Comparison of ENCODE assay signal across 11 mouse cellular contexts in the genomic region with DNA sequence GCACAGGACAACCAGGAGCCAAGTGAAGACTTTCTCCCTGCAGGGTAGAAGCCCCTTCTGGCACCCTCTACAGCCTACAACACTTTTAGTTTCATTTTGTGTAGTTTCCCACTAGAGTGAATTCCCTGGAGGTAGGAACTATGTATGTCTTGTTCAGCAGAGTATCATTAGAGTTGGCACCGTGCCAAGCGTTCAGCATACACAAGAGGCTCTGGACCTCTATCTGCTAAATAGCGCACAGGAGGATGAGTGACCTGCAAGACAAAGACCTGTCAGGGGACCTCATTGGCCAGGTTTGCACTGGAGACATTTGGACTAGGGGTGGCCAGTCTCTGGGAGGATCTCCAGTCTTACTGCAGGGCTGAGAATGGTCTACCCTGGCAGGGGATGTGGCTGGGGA. TPM values are rescaled to one million over a fixed set of nuclear protein-coding genes. Genes with fewer than 3 reads are reported as not detected.
DNase-seq lines count a peak whose midpoint lies in the region; ATAC-seq and TF ChIP-seq lines count a peak whose summit lies in the region.
"Had no signal": no experiment of that assay in that cellular context is flagged by ENCODE, and none has a peak within 500 bp of the region (broad histone marks: within the 10 kb centered on the region; RNA-seq: fewer than 3 reads in every experiment).

No protein-coding gene starts in this region.

- H3K79me2 ChIP-seq in CH12.LX (replicated peaks; ENCODE audit: control insufficient read depth, extremely low read depth, insufficient read depth, poor library complexity, severe bottlenecking), result no peaks in the 10 kb centered on the region

- H3K9ac ChIP-seq in forebrain, embryonic 11.5 days (ENCODE audit: low read length), result no peak overlapping the region
- H3K9ac ChIP-seq in forebrain, embryonic 16.5 days (replicated peaks; ENCODE audit: low read depth, low read length), result no peak overlapping the region
- H3K9ac ChIP-seq in liver, embryonic 11.5 days (ENCODE audit: low read depth, low read length), result no peak overlapping the region
- H3K9ac ChIP-seq in CH12.LX (ENCODE audit: insufficient read depth, low read depth), result no peak overlapping the region
- no peak overlapping the region for H3K9ac ChIP-seq in liver, embryonic 14.5 days (replicated peaks)
- H3K9ac ChIP-seq: forebrain, embryonic 13.5 days had no signal

- no peaks in the 10 kb centered on the region for H3K9me3 ChIP-seq in forebrain, embryonic 11.5 days (ENCODE audit: control insufficient read depth, low read length)
- H3K9me3 ChIP-seq in forebrain, embryonic 16.5 days (ENCODE audit: control insufficient read depth, low read length), result no peaks in the 10 kb centered on the region
- H3K9me3 ChIP-seq in liver, embryonic 11.5 days (ENCODE audit: control insufficient read depth, low read length), result no peaks in the 10 kb centered on the region
- no peaks in the 10 kb centered on the region for H3K9me3 ChIP-seq in CH12.LX (replicated peaks; ENCODE audit: low read length)
- H3K9me3 ChIP-seq in liver, embryonic 14.5 days (ENCODE audit: control insufficient read depth, low read length), result no peaks in the 10 kb centered on the region
- H3K9me3 ChIP-seq: forebrain, embryonic 13.5 days had no signal

- H3K4me1 ChIP-seq in forebrain, embryonic 11.5 days (replicated peaks; ENCODE audit: control insufficient read depth, insufficient read depth, low read length), result peaks cover 3% of the 10 kb centered on the region; the same call in 1 of the 2 replicates
- H3K4me1 ChIP-seq in forebrain, embryonic 16.5 days (replicated peaks; ENCODE audit: control insufficient read depth, insufficient read depth, low read length), result 0 out of 2 replicates have a peak, but pooled peaks cover 2% of the 10 kb centered on the region
- peaks cover 25% of the 10 kb centered on the region for H3K4me1 ChIP-seq in liver, embryonic 11.5 days (replicated peaks; ENCODE audit: control insufficient read depth, insufficient read depth, low read length)
- H3K4me1 ChIP-seq in CH12.LX (ENCODE audit: control insufficient read depth in 1 of 2, insufficient read depth in 2 of 2), result peaks cover 19 to 33% of the 10 kb centered on the region in 2 experiments
- H3K4me1 ChIP-seq in liver, embryonic 14.5 days (replicated peaks; ENCODE audit: control insufficient read depth in 2 of 2, insufficient read depth in 2 of 2, low read length in 1 of 2), result peaks cover 4 to 19% of the 10 kb centered on the region in 2 experiments

- TF ChIP-seq EP300 in CH12.LX (IDR thresholded peaks at IDR 0.05; ENCODE audit: low read length), result no peak
- TF ChIP-seq EP300 in liver, embryonic 14.5 days (IDR thresholded peaks at IDR 0.05; ENCODE audit: low read depth), result no peak

- in situ Hi-C loops in CH12.LX (cut with MboI; ENCODE audit: low pct_ligation_motif_present, low pct_unique_long_range_greater_than_20kb, low sequenced_read_pairs), result no loop called here

- no peaks in the 10 kb centered on the region for H3K27me3 ChIP-seq in forebrain, embryonic 11.5 days (ENCODE audit: control insufficient read depth, insufficient read depth, low read length)
- no peaks in the 10 kb centered on the region for H3K27me3 ChIP-seq in forebrain, embryonic 16.5 days (replicated peaks; ENCODE audit: control insufficient read depth, insufficient read depth, low read length)
- no peaks in the 10 kb centered on the region for H3K27me3 ChIP-seq in liver, embryonic 11.5 days (replicated peaks; ENCODE audit: control insufficient read depth, insufficient read depth, low read length)
- no peaks in the 10 kb centered on the region for H3K27me3 ChIP-seq in CH12.LX (replicated peaks)
- no peaks in the 10 kb centered on the region for H3K27me3 ChIP-seq in liver, embryonic 14.5 days (ENCODE audit: control insufficient read depth, insufficient read depth, low read length)
- H3K27me3 ChIP-seq: forebrain, embryonic 13.5 days had no signal

- no peaks in the 10 kb centered on the region; the same call in 1 of the 2 replicates for H3K36me3 ChIP-seq in forebrain, embryonic 11.5 days (ENCODE audit: control insufficient read depth, insufficient read depth, low read length)
- H3K36me3 ChIP-seq in forebrain, embryonic 16.5 days (ENCODE audit: control insufficient read depth, insufficient read depth), result no peaks in the 10 kb centered on the region
- peaks cover 13% of the 10 kb centered on the region for H3K36me3 ChIP-seq in liver, embryonic 11.5 days (ENCODE audit: control insufficient read depth, insufficient read depth, low read length)
- peaks cover 24 to 39% of the 10 kb centered on the region in 2 experiments for H3K36me3 ChIP-seq in CH12.LX (replicated peaks in 1 of 2; ENCODE audit: control insufficient read depth in 1 of 2, insufficient read depth in 1 of 2, low read length in 1 of 2)
- peaks cover 17% of the 10 kb centered on the region for H3K36me3 ChIP-seq in liver, embryonic 14.5 days (replicated peaks; ENCODE audit: control insufficient read depth, insufficient read depth, low read depth)

- TF ChIP-seq POLR2A in CH12.LX (IDR thresholded peaks at IDR 0.05; ENCODE audit: low read depth, low read length), result no peak

- H3K4me3 ChIP-seq in forebrain, embryonic 11.5 days (ENCODE audit: low read depth, low read length), result no peak overlapping the region
- no peak overlapping the region for H3K4me3 ChIP-seq in forebrain, embryonic 16.5 days (replicated peaks; ENCODE audit: low read length)
- no peak overlapping the region for H3K4me3 ChIP-seq in liver, embryonic 11.5 days (ENCODE audit: low read depth, low read length)
- no peak overlapping the region for H3K4me3 ChIP-seq in CH12.LX (replicated peaks in 1 of 3; ENCODE audit: low read depth in 2 of 3, low read length in 2 of 3, poor library complexity in 1 of 3)
- H3K4me3 ChIP-seq in liver, embryonic 14.5 days (ENCODE audit: insufficient read depth in 1 of 2, low read depth in 2 of 2, low read length in 2 of 2), result no peak overlapping the region
- H3K4me3 ChIP-seq in left cerebral cortex, adult 2 months, result no peak overlapping the region
- H3K4me3 ChIP-seq: forebrain, embryonic 13.5 days had no signal

- H3K27ac ChIP-seq in forebrain, embryonic 11.5 days (ENCODE audit: low read depth, low read length), result no peak overlapping the region
- H3K27ac ChIP-seq in forebrain, embryonic 16.5 days (ENCODE audit: low read length), result no peak overlapping the region
- H3K27ac ChIP-seq in liver, embryonic 11.5 days (ENCODE audit: low read depth, low read length), result peak overlapping the region; percentile 93; the same call in 1 of the 2 replicates
- no peak overlapping the region for H3K27ac ChIP-seq in CH12.LX (ENCODE audit: insufficient read depth, low read depth)
- H3K27ac ChIP-seq in liver, embryonic 14.5 days, result peak overlapping the region; percentile 14
- H3K27ac ChIP-seq in left cerebral cortex, adult 2 months, result no peak overlapping the region
- H3K27ac ChIP-seq: forebrain, embryonic 13.5 days had no signal

- intact Hi-C loops in left cerebral cortex, adult 2 months (cut with DNase I), result no loop called here

- TF ChIP-seq CTCF in CH12.LX (conservative IDR thresholded peaks at IDR 0.05 in 1 of 2, IDR thresholded peaks at IDR 0.05 in 1 of 2; ENCODE audit: low read depth in 2 of 2, low read length in 2 of 2), result no peak
- TF ChIP-seq CTCF in liver, embryonic 14.5 days (IDR thresholded peaks at IDR 0.05; ENCODE audit: low read depth), result no peak
- no peak for TF ChIP-seq CTCF in left cerebral cortex, adult 2 months (IDR thresholded peaks at IDR 0.05)

- WGBS in forebrain, embryonic 11.5 days, result 90% methylated on average over 3 of the region's 3 CpGs
- WGBS in forebrain, embryonic 16.5 days, result 66% methylated on average over 3 of the region's 3 CpGs
- WGBS in liver, embryonic 11.5 days, result 90% methylated on average over 3 of the region's 3 CpGs
- WGBS in liver, embryonic 14.5 days (ENCODE audit: insufficient replicate concordance), result 84% methylated on average over 3 of the region's 3 CpGs

- dilution Hi-C loops in CH12.LX (cut with MboI; ENCODE audit: extremely low pct_ligation_motif_present, extremely low pct_unique_long_range_greater_than_20kb, low sequenced_read_pairs), result no loop called here

- H3K4me2 ChIP-seq in forebrain, embryonic 11.5 days (ENCODE audit: low read depth, low read length, severe bottlenecking), result no peak overlapping the region
- no peak overlapping the region for H3K4me2 ChIP-seq in forebrain, embryonic 16.5 days (ENCODE audit: low read length)
- H3K4me2 ChIP-seq in liver, embryonic 11.5 days, result no peak overlapping the region
- H3K4me2 ChIP-seq in CH12.LX (ENCODE audit: insufficient read depth, low read depth, poor library complexity, severe bottlenecking), result no peak overlapping the region
- no peak overlapping the region for H3K4me2 ChIP-seq in liver, embryonic 14.5 days (ENCODE audit: low read depth)
- H3K4me2 ChIP-seq: forebrain, embryonic 13.5 days had no signal

- no peak for TF ChIP-seq RAD21 in CH12.LX (IDR thresholded peaks at IDR 0.05; ENCODE audit: low read depth, low read length)

- DNase-seq in forebrain, embryonic 11.5 days (ENCODE audit: low spot score), result peak; percentile 49
- DNase-seq in liver, embryonic 11.5 days (ENCODE audit: low spot score), result no peak
- no peak for DNase-seq in liver
- peak; percentile 25 for DNase-seq in CH12.LX (ENCODE audit: extremely low read depth)
- DNase-seq in liver, embryonic 14.5 days (ENCODE audit: low read depth in 3 of 3, low spot score in 3 of 3), result no peak
- DNase-seq in neural tube, embryonic 10.5 days (ENCODE audit: extremely low spot score, low spot score), result no peak
- DNase-seq in left cerebral cortex, adult 2 months (ENCODE audit: extremely low spot score in 1 of 2, low spot score in 2 of 2), result no peak
- DNase-seq: lung, adult 18-20 months had no signal

- no peak for ATAC-seq in forebrain, embryonic 11.5 days (replicated peaks; ENCODE audit: low FRiP score)
- ATAC-seq in forebrain, embryonic 16.5 days, result no peak
- no peak for ATAC-seq in liver, embryonic 11.5 days (replicated peaks; ENCODE audit: low FRiP score)
- ATAC-seq in liver, embryonic 14.5 days (ENCODE audit: insufficient read depth), result no peak
- ATAC-seq: forebrain, embryonic 13.5 days had no signal

RNA-seq across cellular contexts. Expression of a gene that starts 16.3 kb away (rescaled TPM):
- polyA plus RNA-seq in forebrain, embryonic 11.5 days (2014; fragmentation: Nextera tagmentation; extraction: Ambion mirVana), result 29.6 and 32.2 TPM in 2 replicates
- polyA plus RNA-seq in forebrain, embryonic 16.5 days (2015; fragmentation: Nextera tagmentation; extraction: Ambion mirVana), result 24.9 and 25.7 TPM in 2 replicates
- polyA plus RNA-seq in liver, embryonic 11.5 days (2014; fragmentation: Nextera tagmentation; extraction: Ambion mirVana), result 20.7 and 21.3 TPM in 2 replicates
- total RNA-seq in CH12.LX (2012; rRNA removed) (15.4 and 16.9 TPM in 2 replicates), CH12.LX (2014; rRNA removed) (13.8 and 18.0 TPM in 2 replicates)
- polyA plus RNA-seq in CH12.LX (2012; ENCODE audit: insufficient read length, low read depth), result 16.5 and 17.0 TPM in 2 replicates
- 13.8 and 15.5 TPM in 2 replicates for polyA plus RNA-seq in liver, embryonic 14.5 days (2012; rRNA removed)
- polyA plus RNA-seq in liver, embryonic 14.5 days (2014; fragmentation: Nextera tagmentation; extraction: Ambion mirVana), result 10.4 and 11.8 TPM in 2 replicates
- total RNA-seq in left cerebral cortex, adult 2 months (2021), result 10 to 100 TPM; 17.3 to 22.0 TPM

RNA-seq across cellular contexts. Expression of a gene that starts 19.1 kb away (rescaled TPM):
- polyA plus RNA-seq in forebrain, embryonic 11.5 days (2014; fragmentation: Nextera tagmentation; extraction: Ambion mirVana), result 253 and 286 TPM in 2 replicates
- 58.5 and 66.0 TPM in 2 replicates for polyA plus RNA-seq in forebrain, embryonic 16.5 days (2015; fragmentation: Nextera tagmentation; extraction: Ambion mirVana)
- polyA plus RNA-seq in liver, embryonic 11.5 days (2014; fragmentation: Nextera tagmentation; extraction: Ambion mirVana), result 525 and 530 TPM in 2 replicates
- total RNA-seq in CH12.LX (2012; rRNA removed), result 48.2 and 48.7 TPM in 2 replicates
- 30.1 and 30.6 TPM in 2 replicates for total RNA-seq in CH12.LX (2014; rRNA removed)
- 102 and 121 TPM in 2 replicates for polyA plus RNA-seq in CH12.LX (2012; ENCODE audit: insufficient read length, low read depth)
- 195 and 227 TPM in 2 replicates for polyA plus RNA-seq in liver, embryonic 14.5 days (2012; rRNA removed)
- 379 and 451 TPM in 2 replicates for polyA plus RNA-seq in liver, embryonic 14.5 days (2014; fragmentation: Nextera tagmentation; extraction: Ambion mirVana)
- 10 to 100 TPM; 38.2 to 38.4 TPM for total RNA-seq in left cerebral cortex, adult 2 months (2021)

RNA-seq across cellular contexts. Expression of a gene that starts 48.6 kb away (rescaled TPM):
- 0.40 TPM in 1 of 2 replicates, not detected in the other for polyA plus RNA-seq in forebrain, embryonic 11.5 days (2014; fragmentation: Nextera tagmentation; extraction: Ambion mirVana)
- 0.55 and 0.86 TPM in 2 replicates for polyA plus RNA-seq in forebrain, embryonic 16.5 days (2015; fragmentation: Nextera tagmentation; extraction: Ambion mirVana)
- 0.52 and 0.96 TPM in 2 replicates for polyA plus RNA-seq in liver, embryonic 11.5 days (2014; fragmentation: Nextera tagmentation; extraction: Ambion mirVana)
- total RNA-seq in CH12.LX (2012; rRNA removed) (0.25 TPM in 1 of 2 replicates, not detected in the other), CH12.LX (2014; rRNA removed) (not detected in 2 replicates)
- not detected in 2 replicates for polyA plus RNA-seq in CH12.LX (2012; ENCODE audit: insufficient read length, low read depth)
- polyA plus RNA-seq in liver, embryonic 14.5 days (2012; rRNA removed), result 0.89 and 0.93 TPM in 2 replicates
- 1.1 and 1.2 TPM in 2 replicates for polyA plus RNA-seq in liver, embryonic 14.5 days (2014; fragmentation: Nextera tagmentation; extraction: Ambion mirVana)
- total RNA-seq in left cerebral cortex, adult 2 months (2021), result not detected
- total RNA-seq: layer of hippocampus, postnatal 14 days had no signal

RNA-seq across cellular contexts. Expression of a gene that starts 49.4 kb away (rescaled TPM):
- polyA plus RNA-seq in forebrain, embryonic 11.5 days (2014; fragmentation: Nextera tagmentation; extraction: Ambion mirVana), result 0.27 and 0.31 TPM in 2 replicates
- polyA plus RNA-seq in forebrain, embryonic 16.5 days (2015; fragmentation: Nextera tagmentation; extraction: Ambion mirVana), result 0.19 and 0.22 TPM in 2 replicates
- 0.22 and 0.23 TPM in 2 replicates for polyA plus RNA-seq in liver, embryonic 11.5 days (2014; fragmentation: Nextera tagmentation; extraction: Ambion mirVana)
- total RNA-seq in CH12.LX (2012; rRNA removed) (not detected in 2 replicates), CH12.LX (2014; rRNA removed) (not detected in 2 replicates)
- polyA plus RNA-seq in CH12.LX (2012; ENCODE audit: insufficient read length, low read depth), result not detected in 2 replicates
- polyA plus RNA-seq in liver, embryonic 14.5 days (2012; rRNA removed), result 0.44 and 0.56 TPM in 2 replicates
- 0.42 and 0.56 TPM in 2 replicates for polyA plus RNA-seq in liver, embryonic 14.5 days (2014; fragmentation: Nextera tagmentation; extraction: Ambion mirVana)
- under 1 TPM; 0.61 to 0.84 TPM for total RNA-seq in left cerebral cortex, adult 2 months (2021)

Comparison
In these comparisons a context has a peak if more than half of its experiments do, and no peak if none do; other contexts are left out.
1. DNase-seq: peak in forebrain, embryonic 11.5 days (single experiment) and CH12.LX (single experiment); none in liver, embryonic 11.5 days (single experiment), liver (single experiment), liver, embryonic 14.5 days (0 of 3), neural tube, embryonic 10.5 days (single experiment) and left cerebral cortex, adult 2 months (0 of 2).
2. H3K27ac ChIP-seq: peak in liver, embryonic 11.5 days (single experiment) and liver, embryonic 14.5 days (single experiment); none in forebrain, embryonic 11.5 days (single experiment), forebrain, embryonic 16.5 days (single experiment), CH12.LX (single experiment) and left cerebral cortex, adult 2 months (single experiment).